Mouse (Mus musculus) midbrain, embryonic 12.5 days (tissue): ENCODE measurements around the gene Hoxd9. TPM values are rescaled to one million over a fixed set of nuclear protein-coding genes. Genes with fewer than 3 reads are reported as not detected.

ENCODE experiments used
- ATAC-seq: fragments of 200-750 bp; cut with Nextera tagmentation; 2 replicates; pipeline ENCODE4 v1.8.0; 2017; ENCODE audit warnings: low read depth, moderate TSS enrichment, moderate library complexity; ENCODE audit not compliant: low FRiP score
- H3K27ac ChIP-seq: fragments of 300-500 bp; sonication (generic); replicated peaks from 2 replicates; pipeline ENCODE4 v1.5.1; 2016; ENCODE audit warnings: mild to moderate bottlenecking
- H3K27me3 ChIP-seq: fragments of 300-500 bp; sonication (generic); 2 replicates; pipeline ENCODE4 v1.6.1; 2016; ENCODE audit warnings: mild to moderate bottlenecking
- H3K36me3 ChIP-seq: fragments of 300-500 bp; sonication (generic); 2 replicates; pipeline ENCODE4 v1.6.1; 2016
- H3K4me1 ChIP-seq: fragments of 300-500 bp; sonication (generic); 2 replicates; pipeline ENCODE4 v1.6.1; 2016
- H3K4me2 ChIP-seq: fragments of 300-500 bp; sonication (generic); replicated peaks from 2 replicates; pipeline ENCODE4 v1.6.1; 2016; ENCODE audit warnings: mild to moderate bottlenecking, moderate library complexity
- H3K4me3 ChIP-seq: fragments of 300-500 bp; sonication (generic); 2 replicates; pipeline ENCODE4 v1.5.1; 2016; ENCODE audit warnings: mild to moderate bottlenecking
- H3K9ac ChIP-seq: fragments of 300-500 bp; sonication (generic); replicated peaks from 2 replicates; pipeline ENCODE4 v1.6.1; 2016; ENCODE audit warnings: mild to moderate bottlenecking, moderate library complexity
- H3K9me3 ChIP-seq: fragments of 300-500 bp; sonication (generic); 2 replicates; pipeline ENCODE4 v1.6.1; 2016; ENCODE audit warnings: mild to moderate bottlenecking
- WGBS: fragments of 180-500 bp; shearing (Covaris S2); methylation state at CpG from one replicate; pipeline ENCODE4 v1.1.7; 2016; 5-methylcytosine and 5-hydroxymethylcytosine counted together
- polyA plus RNA-seq: library from polyadenylated mRNA; unstranded; fragments of >200 nt; fragmentation: Nextera tagmentation; extraction: Ambion mirVana; gene quantifications from 2 replicates; pipeline ENCODE4 v1.2.1, GENCODE M21; 2016

The Hoxd9 gene
- polyA plus RNA-seq, 1 experiment from 2014 or later = not detected

DNA sequence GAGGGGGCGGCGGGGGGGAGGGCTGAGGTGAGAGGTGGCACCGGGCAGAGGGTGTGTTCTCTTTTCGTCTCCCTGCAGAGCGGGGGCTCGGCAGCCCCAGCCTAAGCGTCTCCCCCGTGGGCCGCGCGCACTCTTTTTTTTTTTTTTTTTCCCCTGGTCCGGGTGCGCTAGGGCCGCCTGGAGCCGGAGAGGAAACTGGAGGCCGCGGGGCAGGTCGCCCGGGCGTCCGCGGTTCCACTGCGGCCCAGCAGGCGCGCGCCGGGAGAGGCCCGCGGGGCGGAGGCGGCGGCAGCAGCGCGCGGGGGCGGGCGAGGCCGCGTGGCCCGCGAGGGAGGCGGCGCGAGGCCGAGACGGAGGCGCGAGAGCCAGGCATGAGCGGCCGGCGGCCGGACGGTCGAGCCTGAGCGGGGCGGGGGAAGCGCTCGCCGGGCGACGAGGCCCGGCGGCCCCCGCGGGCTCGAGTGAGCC is 7.5 kb downstream of the Hoxd9 start:
- Histone ChIP-seq H3K4me3 (peak overlapping the region; percentile 38), H3K27ac (no peak overlapping the region), H3K9ac (0 out of 2 replicates have a peak overlapping the region, but pooled peaks have one; percentile 20), H3K36me3 (no peaks in the 10 kb centered on the region), H3K9me3 (no peaks in the 10 kb centered on the region), H3K4me2 (peak overlapping the region; percentile 53), H3K4me1 (peaks cover 13% of the 10 kb centered on the region), H3K27me3 (peaks cover 92% of the 10 kb centered on the region)
- ATAC-seq = peak; percentile 62; the same call in 1 of the 2 replicates
- WGBS = 0% methylated on average over 55 of the region's 66 CpGs

DNA sequence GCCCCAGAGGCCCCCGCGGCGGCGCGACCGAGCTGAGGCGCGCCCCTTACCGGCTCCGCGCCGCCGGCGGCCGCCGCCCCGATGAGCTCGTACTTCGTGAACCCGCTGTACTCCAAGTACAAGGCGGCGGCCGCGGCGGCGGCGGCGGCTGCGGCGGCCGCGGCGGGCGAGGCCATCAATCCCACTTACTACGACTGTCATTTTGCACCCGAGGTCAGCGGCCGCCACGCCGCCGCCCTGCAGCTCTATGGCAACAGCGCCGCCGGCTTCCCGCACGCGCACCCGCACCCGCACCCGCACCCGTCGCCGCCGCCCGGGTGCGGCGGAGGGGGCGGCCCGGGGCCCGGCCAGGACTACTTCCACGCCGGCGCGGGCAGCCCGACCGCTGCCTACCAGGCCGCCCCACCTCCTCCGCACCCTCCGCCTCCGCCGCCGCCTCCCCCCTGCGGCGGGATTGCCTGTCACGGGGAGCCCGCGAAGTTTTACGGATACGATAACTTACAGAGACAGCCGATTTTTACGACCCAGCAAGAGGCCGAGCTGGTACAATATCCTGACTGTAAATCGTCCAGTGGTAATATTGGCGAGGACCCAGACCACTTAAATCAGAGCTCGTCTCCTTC is 8.1 kb downstream of the Hoxd9 start:
- WGBS = under 1% methylated on average over 77 of the region's 85 CpGs
- Histone ChIP-seq H3K4me3 (peak overlapping the region; percentile 38), H3K4me2 (peak overlapping the region; percentile 53), H3K9ac (0 out of 2 replicates have a peak overlapping the region, but pooled peaks have one; percentile 20), H3K36me3 (no peaks in the 10 kb centered on the region), H3K4me1 (peaks cover 13% of the 10 kb centered on the region), H3K9me3 (no peaks in the 10 kb centered on the region), H3K27me3 (peaks cover 92% of the 10 kb centered on the region), H3K27ac (no peak overlapping the region)
- ATAC-seq = peak; percentile 38; the same call in 1 of the 2 replicates

- WGBS = 2% methylated on average over 13 of the region's 13 CpGs
- peaks cover 92% of the 10 kb centered on the region for H3K27me3 ChIP-seq
- peaks cover 13% of the 10 kb centered on the region for H3K4me1 ChIP-seq
- ATAC-seq = no peak
- H3K9ac ChIP-seq = no peak overlapping the region
- H3K4me3 ChIP-seq = no peak overlapping the region
- H3K9me3 ChIP-seq = no peaks in the 10 kb centered on the region
- H3K4me2 ChIP-seq = no peak overlapping the region
- no peak overlapping the region for H3K27ac ChIP-seq
- H3K36me3 ChIP-seq = no peaks in the 10 kb centered on the region
These were observed 8.9 kb downstream of the Hoxd9 start for GRCm38 (mm10) chr2:74706393-74706960.

DNA sequence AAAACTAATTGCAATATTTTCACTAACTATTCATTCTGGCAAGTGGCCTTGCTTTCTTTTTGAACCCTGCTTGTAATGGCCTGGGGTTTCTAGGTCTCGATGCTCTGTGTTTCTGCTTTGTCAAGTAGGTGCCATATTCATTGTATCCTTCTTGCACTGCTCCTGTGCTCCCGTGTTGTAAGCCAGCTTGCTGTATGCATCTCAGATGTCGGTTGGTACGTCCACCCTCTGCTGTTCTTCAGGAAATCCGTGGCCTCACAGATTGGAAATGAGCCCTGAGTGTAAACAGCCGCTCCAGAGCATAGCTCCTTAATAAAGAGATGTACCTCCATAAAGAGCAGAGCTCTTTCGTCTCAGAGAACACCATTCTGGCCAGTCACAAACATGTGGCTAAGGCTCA is 10.1 kb downstream of the Hoxd9 start:
- Histone ChIP-seq H3K9me3 (no peaks in the 10 kb centered on the region), H3K4me2 (no peak overlapping the region), H3K4me1 (peaks cover 19% of the 10 kb centered on the region), H3K36me3 (no peaks in the 10 kb centered on the region), H3K9ac (no peak overlapping the region), H3K27ac (no peak overlapping the region), H3K4me3 (no peak overlapping the region), H3K27me3 (peaks cover 97% of the 10 kb centered on the region)
- WGBS = 7% methylated on average over 7 of the region's 7 CpGs
- no peak for ATAC-seq

DNA sequence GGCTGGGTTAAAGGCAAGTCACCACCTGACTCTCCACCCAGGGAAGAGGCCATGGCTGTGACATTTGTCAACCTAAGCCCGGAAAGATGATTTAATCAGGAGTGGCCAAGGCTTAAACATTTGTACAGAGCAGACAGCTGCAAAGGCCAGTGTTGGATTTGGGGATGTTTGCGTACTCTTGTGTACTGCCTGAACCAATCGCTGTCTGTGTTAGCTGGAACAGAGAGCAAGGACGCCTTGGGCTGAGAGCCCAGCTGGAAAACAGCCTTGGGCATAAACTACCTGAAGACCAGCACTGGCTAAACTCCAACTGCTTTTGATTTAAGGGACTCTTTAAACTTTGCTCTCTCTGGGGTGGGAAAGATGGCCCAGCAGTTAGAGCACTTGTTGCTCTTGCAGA is 11.1 kb downstream of the Hoxd9 start:
- Histone ChIP-seq H3K36me3 (no peaks in the 10 kb centered on the region), H3K27me3 (peaks cover 97% of the 10 kb centered on the region), H3K9me3 (no peaks in the 10 kb centered on the region), H3K27ac (no peak overlapping the region), H3K4me3 (no peak overlapping the region), H3K9ac (no peak overlapping the region), H3K4me1 (peaks cover 19% of the 10 kb centered on the region), H3K4me2 (no peak overlapping the region)
- WGBS = 5% methylated on average over 4 of the region's 4 CpGs
- ATAC-seq = no peak

- WGBS = 5% methylated on average over 5 of the region's 5 CpGs
- Histone ChIP-seq H3K4me3 (no peak overlapping the region), H3K36me3 (no peaks in the 10 kb centered on the region), H3K4me1 (peaks cover 17% of the 10 kb centered on the region), H3K27ac (no peak overlapping the region), H3K9me3 (no peaks in the 10 kb centered on the region), H3K9ac (no peak overlapping the region), H3K4me2 (no peak overlapping the region), H3K27me3 (peaks cover 97% of the 10 kb centered on the region)
- no peak for ATAC-seq
These were observed 12.2 kb downstream of the Hoxd9 start for GRCm38 (mm10) chr2:74709465-74710419.

DNA sequence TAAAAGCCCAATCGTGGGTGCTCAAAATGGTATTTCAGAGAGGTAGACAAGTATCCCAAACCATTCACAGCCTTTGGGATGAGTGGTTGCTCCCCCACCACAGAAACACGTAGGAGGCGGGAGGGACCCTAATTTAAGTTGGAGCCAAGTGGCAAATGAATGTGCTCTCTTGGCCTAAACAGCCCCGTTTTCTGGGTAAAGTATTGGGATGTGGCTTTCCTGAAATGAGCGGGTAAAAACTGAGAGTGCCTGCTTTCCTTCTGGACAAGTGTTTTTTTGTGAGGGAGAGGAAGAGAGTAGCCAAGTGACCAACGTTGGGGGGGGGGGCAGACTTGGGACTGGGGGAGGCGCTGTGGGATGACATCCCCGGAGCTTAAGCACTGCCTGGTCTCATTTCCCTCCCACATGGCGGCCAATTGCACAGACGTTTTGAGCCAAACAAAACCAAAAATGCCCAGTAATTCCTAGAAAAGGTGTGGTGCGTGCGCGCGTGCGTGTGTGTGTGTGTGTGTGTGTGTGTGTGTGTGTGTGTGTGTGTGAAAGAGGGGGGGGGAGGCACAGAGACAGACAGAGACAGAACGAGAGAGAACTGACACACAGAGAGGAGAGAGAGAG is 13.5 kb downstream of the Hoxd9 start:
- H3K4me3 ChIP-seq = no peak overlapping the region
- no peaks in the 10 kb centered on the region for H3K36me3 ChIP-seq
- H3K27ac ChIP-seq = no peak overlapping the region
- no peak overlapping the region for H3K4me2 ChIP-seq
- WGBS = 3% methylated on average over 16 of the region's 16 CpGs
- H3K4me1 ChIP-seq = peaks cover 9% of the 10 kb centered on the region
- no peaks in the 10 kb centered on the region for H3K9me3 ChIP-seq
- H3K9ac ChIP-seq = no peak overlapping the region
- ATAC-seq = no peak
- peaks cover 97% of the 10 kb centered on the region for H3K27me3 ChIP-seq

DNA sequence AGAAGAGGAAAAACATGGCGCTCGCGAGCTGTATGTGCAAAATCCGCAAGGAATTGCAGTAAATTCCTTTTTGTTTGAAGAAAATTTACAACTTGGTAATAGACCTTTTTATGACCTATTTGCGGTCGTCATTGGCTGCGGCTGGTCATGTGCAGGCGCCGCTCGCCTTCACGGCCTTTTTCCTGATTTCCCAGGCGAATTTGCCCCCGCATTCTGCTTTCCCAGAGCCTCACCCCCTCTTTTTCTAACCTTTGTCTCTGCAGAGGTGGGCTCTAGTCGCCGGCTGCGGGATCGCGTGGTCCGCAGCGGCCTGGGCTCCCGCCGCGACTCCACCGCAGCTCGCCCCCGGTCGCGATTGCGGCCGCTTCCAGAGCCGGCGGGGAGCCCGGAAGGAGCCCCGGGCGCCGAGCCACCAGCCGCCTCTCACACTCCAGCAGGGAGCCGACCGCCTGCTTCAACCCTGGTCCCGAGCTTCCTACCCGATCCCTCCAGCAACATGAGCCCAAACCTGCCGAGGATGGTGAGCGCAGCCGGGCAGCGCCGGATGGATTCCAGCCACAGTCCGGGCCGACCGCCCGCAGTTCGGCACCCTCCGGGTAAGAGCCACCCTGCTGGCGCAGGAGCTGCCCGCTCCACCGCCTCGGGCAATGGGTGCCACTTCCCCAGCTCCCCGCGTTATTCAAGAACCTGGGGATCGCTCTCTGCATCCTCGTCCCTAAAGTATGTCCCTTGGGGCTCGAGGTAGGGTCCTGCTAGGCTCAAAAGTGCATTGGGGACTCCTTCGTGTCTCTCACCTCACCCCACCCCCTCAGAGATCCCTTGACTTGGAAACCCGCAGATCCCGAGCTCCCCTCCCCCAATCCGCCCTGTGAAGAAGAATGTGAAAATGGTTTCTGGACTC is 14.4 kb downstream of the Hoxd9 start, which contains the start of the genes Hoxd3 and Hoxd4:
TSS of gene Hoxd3 (plus strand) at position 207 of the 901 bp plus-strand sequence.
TSS of gene Hoxd4 (plus strand) at position 209 of the 901 bp plus-strand sequence.
- under 1% methylated on average over 65 of the region's 65 CpGs for WGBS
- no peak for ATAC-seq
- Histone ChIP-seq H3K36me3 (no peaks in the 10 kb centered on the region), H3K4me2 (peak within 1 kb of the TSS; percentile 36), H3K4me1 (peaks cover 10% of the 10 kb centered on the region), H3K9ac (no peak within 1 kb of the TSS), H3K27me3 (peaks cover 98% of the 10 kb centered on the region), H3K27ac (no peak within 1 kb of the TSS), H3K4me3 (peak within 1 kb of the TSS; percentile 27), H3K9me3 (no peaks in the 10 kb centered on the region)

DNA sequence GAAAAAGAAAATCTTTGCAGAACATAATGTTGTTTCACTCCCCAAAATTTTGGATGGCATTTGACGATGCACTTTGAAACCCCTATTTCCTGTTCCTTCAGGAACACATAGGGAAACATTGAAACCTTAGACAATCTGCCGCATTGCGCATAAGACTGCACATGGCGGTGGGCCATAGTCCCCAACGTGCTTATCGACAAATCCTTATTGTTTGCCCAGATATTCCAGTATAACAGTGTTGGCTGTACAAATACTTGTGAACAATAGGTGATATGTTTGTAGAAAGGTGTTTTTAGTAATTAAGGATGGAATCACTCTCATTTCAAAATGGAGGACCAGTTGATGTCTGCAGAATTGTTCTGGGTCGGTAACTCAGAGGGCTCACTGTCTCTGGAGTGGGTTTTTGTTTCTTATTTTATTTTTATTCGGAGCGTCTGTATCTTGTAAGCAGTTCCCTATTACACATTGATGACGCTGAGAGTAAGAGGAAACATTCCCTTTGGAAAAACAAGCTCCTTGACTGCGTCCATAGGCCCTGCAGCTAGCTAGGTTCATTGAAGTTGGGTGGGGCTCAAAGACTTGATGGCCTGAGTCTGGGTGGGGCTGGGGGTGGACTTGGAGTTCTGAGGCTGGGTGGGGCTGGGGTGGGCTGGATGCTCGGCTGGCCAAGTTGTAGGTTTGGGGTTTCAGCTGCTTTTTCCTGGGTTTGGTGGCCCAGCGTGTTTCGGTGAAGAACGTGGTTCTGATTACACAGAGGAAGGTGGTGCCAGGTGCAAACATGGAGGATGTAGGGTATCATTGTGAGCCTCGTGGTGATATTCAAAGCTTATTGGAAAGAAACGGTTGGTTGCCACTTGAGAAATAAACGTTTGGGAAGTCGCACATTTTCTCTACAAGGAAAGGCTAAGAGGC is 16.0 kb downstream of the Hoxd9 start:
- Histone ChIP-seq H3K4me1 (peaks cover 10% of the 10 kb centered on the region), H3K9ac (no peak overlapping the region), H3K4me2 (no peak overlapping the region), H3K4me3 (no peak overlapping the region), H3K36me3 (no peaks in the 10 kb centered on the region), H3K27ac (no peak overlapping the region), H3K27me3 (peaks cover 99% of the 10 kb centered on the region), H3K9me3 (no peaks in the 10 kb centered on the region)
- no peak for ATAC-seq
- WGBS = 5% methylated on average over 19 of the region's 19 CpGs

DNA sequence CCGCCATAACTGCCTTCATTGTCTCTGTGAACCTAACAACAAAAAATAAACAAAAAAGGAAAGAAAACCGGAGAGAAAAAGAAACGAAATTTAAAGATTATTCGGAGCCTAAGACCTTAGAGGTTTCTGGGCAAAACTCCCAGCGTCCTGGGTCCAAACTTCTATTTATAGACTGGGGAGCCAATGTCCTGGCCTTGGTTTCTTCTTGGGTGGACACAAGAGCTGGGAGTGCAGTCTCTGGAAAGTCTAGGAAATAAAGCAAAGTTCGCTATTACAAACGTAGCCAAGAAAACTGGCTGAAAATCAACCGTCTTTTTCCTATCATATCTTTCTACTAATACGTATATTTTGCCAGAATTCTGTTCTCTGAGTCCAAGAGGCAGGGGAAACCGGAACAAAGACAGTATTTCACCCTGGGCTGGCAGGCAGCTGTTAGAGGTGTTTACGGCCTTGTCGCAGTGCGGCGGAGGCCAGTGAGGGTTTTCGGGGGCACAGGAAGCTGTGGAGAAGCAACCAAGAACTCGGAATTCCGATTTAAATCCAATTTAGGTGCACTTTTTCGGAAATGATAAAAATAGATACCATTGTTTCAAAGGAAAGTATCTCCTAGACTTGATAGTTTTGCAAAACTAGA is 16.7 kb downstream of the Hoxd9 start:
- no peaks in the 10 kb centered on the region for H3K9me3 ChIP-seq
- no peak overlapping the region for H3K9ac ChIP-seq
- no peak overlapping the region for H3K4me2 ChIP-seq
- no peaks in the 10 kb centered on the region for H3K36me3 ChIP-seq
- no peak overlapping the region for H3K4me3 ChIP-seq
- H3K27me3 ChIP-seq = peaks cover 99% of the 10 kb centered on the region
- no peak for ATAC-seq
- no peak overlapping the region for H3K27ac ChIP-seq
- WGBS = 2% methylated on average over 18 of the region's 18 CpGs
- H3K4me1 ChIP-seq = peaks cover 10% of the 10 kb centered on the region
